21 mouse cellular contexts compared by ENCODE assay signal in the genomic region with DNA sequence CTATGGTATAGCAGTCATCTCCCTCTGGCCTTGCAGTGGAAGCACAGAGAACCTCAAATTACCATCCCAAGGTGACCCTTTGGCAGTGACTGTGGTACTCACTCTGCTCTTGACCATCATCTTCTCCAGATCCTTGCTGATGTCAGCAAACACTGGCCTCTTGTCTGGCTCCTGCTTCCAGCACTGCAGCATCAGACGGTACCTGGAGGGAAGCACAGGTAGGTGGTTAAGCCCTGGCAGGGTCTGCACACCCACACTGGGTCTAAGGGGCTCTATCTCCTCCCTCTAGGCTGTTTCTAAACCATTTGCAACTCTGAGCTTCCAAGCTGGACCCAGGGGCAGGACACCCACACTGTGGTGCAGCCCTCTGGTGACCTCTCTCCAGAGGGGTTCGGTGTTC.
"Had no signal": no experiment of that assay in that cellular context is flagged by ENCODE, and none has a peak within 500 bp of the region (broad histone marks: within the 10 kb centered on the region; RNA-seq: fewer than 3 reads in every experiment).

No protein-coding gene starts in this region.

- H3K36me3 ChIP-seq: hindbrain, embryonic 10.5 days; hindbrain, embryonic 12.5 days; intestine, embryonic 15.5 days; limb, embryonic 10.5 days; limb, embryonic 12.5 days; liver, embryonic 13.5 days had no signal

- H3K27me3 ChIP-seq: hindbrain, embryonic 12.5 days; intestine, embryonic 15.5 days; limb, embryonic 12.5 days; liver, embryonic 13.5 days had no signal

- ATAC-seq: hindbrain, embryonic 16.5 days; inflammation-experienced regulatory T-cells, adult 6 months; intestine, embryonic 15.5 days; intestine, postnatal 0 days had no signal

- H3K4me2 ChIP-seq: heart, embryonic 11.5 days; hindbrain, embryonic 12.5 days; hindbrain, embryonic 14.5 days; intestine, embryonic 15.5 days; limb, embryonic 12.5 days; liver, embryonic 13.5 days had no signal

- H3K4me1 ChIP-seq: hindbrain, embryonic 10.5 days; hindbrain, embryonic 12.5 days; intestine, embryonic 15.5 days; limb, embryonic 10.5 days; limb, embryonic 12.5 days; liver, embryonic 13.5 days had no signal

- H3K9ac ChIP-seq: hindbrain, embryonic 12.5 days; hindbrain, embryonic 14.5 days; intestine, embryonic 15.5 days; limb, embryonic 12.5 days; liver, embryonic 13.5 days had no signal

- DNase-seq: gastrocnemius, adult 2 months; gastrocnemius, postnatal 10 days; gastrocnemius, postnatal 25 days; heart, postnatal 10 days; heart, postnatal 4 days; kidney, adult 18-20 months; kidney, postnatal 25 days; kidney, postnatal 4 days; liver, embryonic 13.5 days had no signal

- H3K9me3 ChIP-seq: hindbrain, embryonic 10.5 days; hindbrain, embryonic 12.5 days; intestine, embryonic 15.5 days; limb, embryonic 10.5 days; limb, embryonic 12.5 days; liver, embryonic 13.5 days had no signal

- H3K4me3 ChIP-seq: gastrocnemius, adult 2 months; hindbrain, embryonic 10.5 days; hindbrain, embryonic 12.5 days; intestine, embryonic 15.5 days; layer of hippocampus, adult 2 months; left cerebral cortex, adult 2 months; limb, embryonic 10.5 days; limb, embryonic 12.5 days; liver, embryonic 13.5 days had no signal

- H3K27ac ChIP-seq: gastrocnemius, adult 2 months; hindbrain, embryonic 10.5 days; hindbrain, embryonic 12.5 days; hindbrain, embryonic 14.5 days; intestine, embryonic 15.5 days; layer of hippocampus, adult 2 months; left cerebral cortex, adult 2 months; limb, embryonic 10.5 days; limb, embryonic 12.5 days; liver, embryonic 13.5 days had no signal
